In the genomic region with DNA sequence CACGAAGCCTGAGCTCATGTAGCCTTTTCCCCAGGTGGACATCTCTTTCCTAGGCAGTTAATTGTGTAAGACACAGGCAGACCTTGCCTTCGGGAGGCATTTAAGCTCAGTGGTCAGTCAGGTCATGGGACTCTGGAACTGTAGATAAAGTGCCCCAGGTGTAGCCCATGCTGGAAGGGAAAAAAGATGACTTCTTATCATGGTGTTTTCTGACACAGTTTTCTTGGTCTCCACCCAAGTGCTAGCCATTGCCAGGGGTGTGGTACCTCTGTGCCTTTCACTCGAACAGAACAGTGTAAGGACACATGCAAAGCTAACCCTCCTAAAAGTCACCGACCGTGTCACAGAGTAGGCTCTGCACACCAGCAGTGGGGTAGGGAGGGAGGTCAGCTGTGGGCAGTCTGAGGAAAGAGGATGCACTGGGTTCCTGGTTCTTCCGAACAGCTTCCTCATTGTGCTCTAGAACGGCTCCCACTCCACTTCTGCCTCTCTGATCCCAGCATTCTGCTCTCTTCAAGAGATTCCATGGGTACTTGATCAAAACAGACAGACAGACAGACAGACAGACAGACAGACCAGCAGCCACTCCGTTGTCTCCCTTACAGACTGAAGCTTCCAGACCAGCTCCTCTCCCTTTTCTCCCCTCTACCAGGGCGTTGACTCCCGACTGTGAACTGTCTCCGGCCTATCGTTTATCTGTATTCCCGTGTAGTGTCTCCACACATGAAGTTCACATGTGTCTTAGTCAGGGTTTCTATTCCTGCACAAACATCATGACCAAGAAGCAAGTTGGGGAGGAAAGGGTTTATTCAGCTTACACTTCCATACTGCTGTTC, we compare ENCODE assay signal across 15 mouse cellular contexts. TPM values are rescaled to one million over a fixed set of nuclear protein-coding genes. Genes with fewer than 3 reads are reported as not detected.
A peak's percentile ranks its signal among the peaks of the same experiment; 100 is the strongest.
DNase-seq lines count a peak whose midpoint lies in the region; ATAC-seq and TF ChIP-seq lines count a peak whose summit lies in the region.
"Had no signal": no experiment of that assay in that cellular context is flagged by ENCODE, and none has a peak within 500 bp of the region (broad histone marks: within the 10 kb centered on the region; RNA-seq: fewer than 3 reads in every experiment).

No protein-coding gene starts in this region.

- peak; percentile 7; the same call in 1 of the 2 replicates for ATAC-seq in heart, embryonic 12.5 days (ENCODE audit: insufficient number of reproducible peaks, low FRiP score)
- peak; percentile 4; the same call in 1 of the 2 replicates for ATAC-seq in megakaryocyte progenitor cell, adult 5-6 weeks (replicated peaks; ENCODE audit: poor library complexity)
- ATAC-seq: midbrain, embryonic 16.5 days had no signal

- H3K9me3 ChIP-seq in heart, embryonic 12.5 days (replicated peaks) = no peaks in the 10 kb centered on the region
- H3K9me3 ChIP-seq in limb, embryonic 10.5 days (replicated peaks) = no peaks in the 10 kb centered on the region
- H3K9me3 ChIP-seq: hindbrain, embryonic 15.5 days; lung, embryonic 15.5 days; stomach, embryonic 15.5 days had no signal

- no peak for DNase-seq in heart, postnatal 25 days (ENCODE audit: low spot score)
- peak; percentile 77 for DNase-seq in liver
- no peak for DNase-seq in thymus, postnatal 4 days
- DNase-seq in limb, embryonic 10.5 days (ENCODE audit: low spot score) = no peak
- DNase-seq in embryo, embryonic 9.5 days (ENCODE audit: extremely low spot score) = no peak
- DNase-seq: B cell, adult 2 months; kidney, adult 8-10 months; thymus, postnatal 14 days had no signal

- H3K27ac ChIP-seq in heart, embryonic 12.5 days (ENCODE audit: poor library complexity, severe bottlenecking) = peak overlapping the region; percentile 51
- H3K27ac ChIP-seq in bone marrow, adult 2 months (ENCODE audit: control insufficient read depth, insufficient read depth, low read depth, low read length, poor library complexity) = peak overlapping the region; percentile 81
- no peak overlapping the region for H3K27ac ChIP-seq in limb, embryonic 10.5 days
- H3K27ac ChIP-seq: hindbrain, embryonic 15.5 days; lung, embryonic 15.5 days; stomach, embryonic 15.5 days had no signal

- peak overlapping the region; percentile 43 for H3K4me2 ChIP-seq in heart, embryonic 12.5 days
- H3K4me2 ChIP-seq: hindbrain, embryonic 15.5 days; lung, embryonic 15.5 days; stomach, embryonic 15.5 days had no signal

- H3K27me3 ChIP-seq in heart, embryonic 12.5 days (replicated peaks) = no peaks in the 10 kb centered on the region
- no peaks in the 10 kb centered on the region for H3K27me3 ChIP-seq in limb, embryonic 10.5 days (ENCODE audit: low read depth, poor library complexity, severe bottlenecking)
- H3K27me3 ChIP-seq: hindbrain, embryonic 15.5 days; lung, embryonic 15.5 days; stomach, embryonic 15.5 days had no signal

- H3K4me3 ChIP-seq in heart, embryonic 12.5 days = peak overlapping the region; percentile 8; the same call in 1 of the 2 replicates
- peak overlapping the region; percentile 59 for H3K4me3 ChIP-seq in bone marrow, adult 2 months (replicated peaks; ENCODE audit: control insufficient read depth, low read depth, low read length)
- no peak overlapping the region for H3K4me3 ChIP-seq in limb, embryonic 10.5 days
- H3K4me3 ChIP-seq: hindbrain, embryonic 15.5 days; lung, embryonic 15.5 days; stomach, embryonic 15.5 days had no signal

- TF ChIP-seq CTCF in bone marrow, adult 2 months (IDR thresholded peaks at IDR 0.05; ENCODE audit: control insufficient read depth, insufficient read depth, low read length) = no peak

- TF ChIP-seq POLR2A in bone marrow, adult 2 months (IDR thresholded peaks at IDR 0.05; ENCODE audit: borderline replicate concordance, control insufficient read depth, low read depth, low read length) = no peak

- 87% methylated on average over 13 of the region's 13 CpGs for WGBS in heart, embryonic 12.5 days
- 58% methylated on average over 13 of the region's 13 CpGs for WGBS in bone marrow, adult 2 months
- WGBS in limb, embryonic 10.5 days = 93% methylated on average over 13 of the region's 13 CpGs

- intact Hi-C loops in heart, postnatal 25 days (cut with DNase I) = no loop called here

- H3K36me3 ChIP-seq in heart, embryonic 12.5 days = peaks cover 64% of the 10 kb centered on the region
- peaks cover 77% of the 10 kb centered on the region for H3K36me3 ChIP-seq in limb, embryonic 10.5 days

- H3K9ac ChIP-seq in heart, embryonic 12.5 days = no peak overlapping the region
- H3K9ac ChIP-seq: hindbrain, embryonic 15.5 days; lung, embryonic 15.5 days; stomach, embryonic 15.5 days had no signal

- peaks cover 41% of the 10 kb centered on the region for H3K4me1 ChIP-seq in heart, embryonic 12.5 days (replicated peaks)
- peaks cover 3% of the 10 kb centered on the region; the same call in 1 of the 2 replicates for H3K4me1 ChIP-seq in bone marrow, adult 2 months (ENCODE audit: control insufficient read depth, insufficient read depth, low read length)
- peaks cover 20% of the 10 kb centered on the region for H3K4me1 ChIP-seq in limb, embryonic 10.5 days

RNA-seq across cellular contexts. Expression of gene Tmem14c, which starts 2.9 kb away (rescaled TPM):
- 211 and 228 TPM in 2 replicates for polyA plus RNA-seq in heart, embryonic 12.5 days (2016; fragmentation: Nextera tagmentation; extraction: Ambion mirVana)
- total RNA-seq in heart, postnatal 25 days (2021) = 100 to 1,000 TPM; 188 to 203 TPM
- 304 and 383 TPM in 2 replicates for polyA plus RNA-seq in bone marrow, adult 2 months (2011; ENCODE audit: insufficient read depth, insufficient read length, low replicate concordance, missing spikeins)
- 206 and 216 TPM in 2 replicates for total RNA-seq in megakaryocyte progenitor cell, adult 5-6 weeks (2015)
- total RNA-seq in megakaryocyte progenitor cell, adult 5-6 weeks (2017) = 109 and 136 TPM in 2 replicates
- 205 and 216 TPM in 2 replicates for polyA plus RNA-seq in limb, embryonic 10.5 days (2016; fragmentation: Nextera tagmentation; extraction: Ambion mirVana)

RNA-seq across cellular contexts. Expression of gene Pak1ip1, which starts 18.2 kb away (rescaled TPM):
- 54.2 and 55.5 TPM in 2 replicates for polyA plus RNA-seq in heart, embryonic 12.5 days (2016; fragmentation: Nextera tagmentation; extraction: Ambion mirVana)
- total RNA-seq in heart, postnatal 25 days (2021) = 10 to 100 TPM; 24.3 to 24.8 TPM
- polyA plus RNA-seq in bone marrow, adult 2 months (2011; ENCODE audit: insufficient read depth, insufficient read length, low replicate concordance, missing spikeins) = 45.4 and 46.5 TPM in 2 replicates
- 53.8 and 66.7 TPM in 2 replicates for total RNA-seq in megakaryocyte progenitor cell, adult 5-6 weeks (2015)
- total RNA-seq in megakaryocyte progenitor cell, adult 5-6 weeks (2017) = 108 and 112 TPM in 2 replicates
- 62.0 and 74.1 TPM in 2 replicates for polyA plus RNA-seq in limb, embryonic 10.5 days (2016; fragmentation: Nextera tagmentation; extraction: Ambion mirVana)
